Mouse (Mus musculus) liver, embryonic 13.5 days (tissue): Measurements from ENCODE around the gene Tanc1. TPM values are rescaled to one million over a fixed set of nuclear protein-coding genes. Genes with fewer than 3 reads are reported as not detected.

Source experiments
- ATAC-seq: fragments of 200-750 bp; cut with Nextera tagmentation; 2 replicates; pipeline ENCODE4 v1.8.0; 2017; ENCODE audit warnings: low read depth, mild to moderate bottlenecking, moderate number of reproducible peaks, moderate library complexity
- DNase-seq: peaks from one replicate; pipeline ENCODE4 v3.0.0; 2022
- H3K27ac ChIP-seq: fragments of 300-500 bp; sonication (generic); 2 replicates; pipeline ENCODE4 v1.5.1; 2015; ENCODE audit warnings: moderate library complexity, mild to moderate bottlenecking, inconsistent platforms
- H3K27me3 ChIP-seq: fragments of 300-500 bp; sonication (generic); 2 replicates; pipeline ENCODE4 v1.6.1; 2015; ENCODE audit warnings: mild to moderate bottlenecking, inconsistent platforms
- H3K36me3 ChIP-seq: fragments of 300-500 bp; sonication (generic); 2 replicates; pipeline ENCODE4 v1.6.1; 2015; ENCODE audit warnings: mild to moderate bottlenecking, inconsistent platforms
- H3K4me1 ChIP-seq: fragments of 300-500 bp; sonication (generic); replicated peaks from 2 replicates; pipeline ENCODE4 v1.6.1; 2015; ENCODE audit warnings: inconsistent platforms
- H3K4me2 ChIP-seq: fragments of 300-500 bp; sonication (generic); 2 replicates; pipeline ENCODE4 v1.6.1; 2015; ENCODE audit warnings: inconsistent platforms, mild to moderate bottlenecking, moderate library complexity
- H3K4me3 ChIP-seq: fragments of 300-500 bp; sonication (generic); replicated peaks from 2 replicates; pipeline ENCODE4 v1.5.1; 2015; ENCODE audit warnings: mild to moderate bottlenecking, inconsistent platforms
- H3K9ac ChIP-seq: fragments of 300-500 bp; sonication (generic); 2 replicates; pipeline ENCODE4 v1.6.1; 2015; ENCODE audit warnings: mild to moderate bottlenecking, inconsistent platforms
- H3K9me3 ChIP-seq: fragments of 300-500 bp; sonication (generic); replicated peaks from 2 replicates; pipeline ENCODE4 v1.6.1; 2016; ENCODE audit warnings: inconsistent platforms
- WGBS: fragments of 180-500 bp; shearing (Covaris S2); methylation state at CpG from one replicate; pipeline ENCODE4 v1.1.7; 2015; ENCODE audit not compliant: insufficient replicate concordance; 5-methylcytosine and 5-hydroxymethylcytosine counted together
- polyA plus RNA-seq: library from polyadenylated mRNA; unstranded; fragments of >200 nt; fragmentation: Nextera tagmentation; extraction: Ambion mirVana; gene quantifications from 2 replicates; pipeline ENCODE4 v1.2.1, GENCODE M21; 2015

Gene Tanc1
- polyA plus RNA-seq, 1 experiment from 2014 or later, result 2.4 TPM

- H3K27ac ChIP-seq, result no peak overlapping the region
- H3K36me3 ChIP-seq, result no peaks in the 10 kb centered on the region
- H3K27me3 ChIP-seq, result no peaks in the 10 kb centered on the region
- ATAC-seq, result no peak
- no peak overlapping the region for H3K4me3 ChIP-seq
- no peak overlapping the region for H3K4me2 ChIP-seq
- WGBS, result 73% methylated on average over 6 of the region's 6 CpGs
- H3K4me1 ChIP-seq, result peaks cover 9% of the 10 kb centered on the region
- H3K9ac ChIP-seq, result no peak overlapping the region
- DNase-seq, result no peak
- no peaks in the 10 kb centered on the region for H3K9me3 ChIP-seq
Measured at GRCm38 (mm10) chr2:59806038-59806437, 194.2 kb downstream of the Tanc1 start.

DNA sequence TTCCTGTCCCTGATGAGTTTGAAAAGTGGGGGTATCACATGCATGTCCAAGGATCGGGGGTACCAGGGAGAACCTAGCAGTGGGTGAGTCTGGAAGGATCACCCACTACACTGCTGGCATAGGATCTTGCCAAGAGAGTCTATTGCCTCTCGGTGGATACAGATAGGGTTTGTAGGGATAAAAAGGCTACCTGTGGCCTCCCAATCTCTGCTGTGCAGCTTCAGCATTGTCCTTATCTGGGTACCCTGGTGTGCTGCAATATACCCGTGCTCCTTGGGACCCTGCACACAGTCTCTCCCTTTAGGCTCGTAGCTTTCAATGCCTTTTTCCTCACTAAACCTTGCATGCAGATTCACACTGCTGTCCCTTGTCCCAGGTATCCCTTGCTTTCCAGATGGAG lies 196.8 kb downstream of the Tanc1 start:
- Histone ChIP-seq H3K4me3 (no peak overlapping the region), H3K36me3 (no peaks in the 10 kb centered on the region), H3K4me2 (no peak overlapping the region), H3K27ac (no peak overlapping the region), H3K27me3 (no peaks in the 10 kb centered on the region), H3K9me3 (no peaks in the 10 kb centered on the region), H3K9ac (no peak overlapping the region), H3K4me1 (0 out of 2 replicates have a peak, but pooled peaks cover 3% of the 10 kb centered on the region)
- WGBS, result 37% methylated on average over 4 of the region's 4 CpGs
- DNase-seq, result no peak
- ATAC-seq, result peak; percentile 55

- Histone ChIP-seq H3K9ac (no peak overlapping the region), H3K9me3 (no peaks in the 10 kb centered on the region), H3K27ac (no peak overlapping the region), H3K4me3 (no peak overlapping the region), H3K27me3 (no peaks in the 10 kb centered on the region), H3K4me1 (0 out of 2 replicates have a peak, but pooled peaks cover 3% of the 10 kb centered on the region), H3K36me3 (no peaks in the 10 kb centered on the region), H3K4me2 (no peak overlapping the region)
- DNase-seq (no peak), ATAC-seq (no peak)
- WGBS, result 75% methylated on average over 7 of the region's 7 CpGs
Measured at GRCm38 (mm10) chr2:59810039-59810438, 198.2 kb downstream of the Tanc1 start.

GRCm38 (mm10) chr2:59811247-59811646 lies 199.4 kb downstream of the Tanc1 start:
- Histone ChIP-seq H3K27me3 (no peaks in the 10 kb centered on the region), H3K4me3 (no peak overlapping the region), H3K4me1 (0 out of 2 replicates have a peak, but pooled peaks cover 3% of the 10 kb centered on the region), H3K36me3 (no peaks in the 10 kb centered on the region), H3K9ac (no peak overlapping the region), H3K27ac (no peak overlapping the region), H3K4me2 (no peak overlapping the region), H3K9me3 (no peaks in the 10 kb centered on the region)
- no peak for ATAC-seq
- WGBS, result 48% methylated on average over 1 of the region's 1 CpGs
- no peak for DNase-seq

GRCm38 (mm10) chr2:59812641-59813040 lies 200.8 kb downstream of the Tanc1 start:
- DNase-seq, result no peak
- no peaks in the 10 kb centered on the region for H3K9me3 ChIP-seq
- no peaks in the 10 kb centered on the region for H3K36me3 ChIP-seq
- H3K9ac ChIP-seq, result no peak overlapping the region
- no peaks in the 10 kb centered on the region for H3K27me3 ChIP-seq
- no peak overlapping the region for H3K4me3 ChIP-seq
- no peak overlapping the region for H3K4me2 ChIP-seq
- ATAC-seq, result no peak
- H3K4me1 ChIP-seq, result 0 out of 2 replicates have a peak, but pooled peaks cover 3% of the 10 kb centered on the region
- H3K27ac ChIP-seq, result no peak overlapping the region
- WGBS, result 85% methylated on average over 1 of the region's 1 CpGs

DNA sequence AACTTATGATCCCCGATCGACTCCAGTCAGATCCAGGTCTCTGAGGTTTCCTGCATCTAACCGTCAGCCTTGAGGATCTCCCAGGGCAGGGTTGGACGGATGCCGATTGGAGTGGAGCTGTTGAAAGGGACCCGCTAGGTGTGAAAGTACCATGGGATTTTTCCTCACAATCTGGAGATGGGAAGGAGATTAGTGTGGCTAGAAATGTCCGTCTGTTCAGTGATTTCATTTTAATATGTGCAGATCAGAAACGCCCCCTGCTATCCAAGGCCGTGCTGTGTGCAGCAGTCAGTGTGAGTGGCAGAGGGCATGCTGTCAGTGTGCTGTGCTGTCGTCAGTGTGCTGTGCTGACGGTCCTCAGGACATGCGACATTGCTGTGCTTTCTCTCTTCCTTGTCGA lies 201.6 kb downstream of the Tanc1 start:
- 0 out of 2 replicates have a peak, but pooled peaks cover 2% of the 10 kb centered on the region for H3K4me1 ChIP-seq
- ATAC-seq (no peak), DNase-seq (no peak)
- no peaks in the 10 kb centered on the region for H3K27me3 ChIP-seq
- no peak overlapping the region for H3K27ac ChIP-seq
- H3K4me3 ChIP-seq, result no peak overlapping the region
- H3K4me2 ChIP-seq, result no peak overlapping the region
- H3K9me3 ChIP-seq, result no peaks in the 10 kb centered on the region
- WGBS, result 76% methylated on average over 13 of the region's 13 CpGs
- no peak overlapping the region for H3K9ac ChIP-seq
- 0 out of 2 replicates have a peak, but pooled peaks cover 1% of the 10 kb centered on the region for H3K36me3 ChIP-seq

DNA sequence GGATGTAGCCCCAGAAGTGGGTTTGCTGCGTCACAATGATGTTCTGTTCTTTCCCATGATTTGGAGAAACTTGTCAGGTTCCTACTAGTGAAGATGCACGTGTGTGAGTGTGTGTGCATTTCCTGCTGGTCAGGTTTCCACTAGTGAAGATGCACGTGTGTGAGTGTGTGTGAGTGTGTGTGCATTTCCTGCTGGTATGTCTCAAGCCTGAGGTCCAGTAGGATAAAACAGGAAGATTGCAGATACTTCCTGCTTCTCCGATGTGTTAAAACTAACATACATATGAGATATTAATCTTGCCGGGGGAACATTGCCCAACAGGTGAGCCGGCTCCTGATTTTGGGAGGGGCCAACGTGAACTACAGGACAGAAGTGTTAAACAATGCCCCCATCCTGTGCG lies 203.2 kb downstream of the Tanc1 start:
- no peak overlapping the region for H3K9ac ChIP-seq
- no peaks in the 10 kb centered on the region for H3K9me3 ChIP-seq
- H3K4me3 ChIP-seq, result no peak overlapping the region
- H3K27me3 ChIP-seq, result no peaks in the 10 kb centered on the region
- WGBS, result 66% methylated on average over 8 of the region's 8 CpGs
- 0 out of 2 replicates have a peak, but pooled peaks cover 5% of the 10 kb centered on the region for H3K36me3 ChIP-seq
- H3K4me2 ChIP-seq, result no peak overlapping the region
- DNase-seq (no peak), ATAC-seq (no peak)
- H3K4me1 ChIP-seq, result no peaks in the 10 kb centered on the region
- no peak overlapping the region for H3K27ac ChIP-seq

GRCm38 (mm10) chr2:59818663-59819062 lies 206.8 kb downstream of the Tanc1 start:
- H3K9me3 ChIP-seq, result no peaks in the 10 kb centered on the region
- no peak overlapping the region for H3K9ac ChIP-seq
- 81% methylated on average over 15 of the region's 15 CpGs for WGBS
- no peaks in the 10 kb centered on the region for H3K4me1 ChIP-seq
- DNase-seq, result no peak
- H3K4me2 ChIP-seq, result no peak overlapping the region
- no peak for ATAC-seq
- H3K27ac ChIP-seq, result no peak overlapping the region
- H3K27me3 ChIP-seq, result no peaks in the 10 kb centered on the region
- H3K36me3 ChIP-seq, result 0 out of 2 replicates have a peak, but pooled peaks cover 5% of the 10 kb centered on the region
- no peak overlapping the region for H3K4me3 ChIP-seq

- no peak for ATAC-seq
- WGBS, result 74% methylated on average over 6 of the region's 6 CpGs
Measured at GRCm38 (mm10) chr2:59819415-59819814, 207.6 kb downstream of the Tanc1 start.

GRCm38 (mm10) chr2:59820088-59820487 lies 208.2 kb downstream of the Tanc1 start:
- no peaks in the 10 kb centered on the region for H3K9me3 ChIP-seq
- no peaks in the 10 kb centered on the region for H3K27me3 ChIP-seq
- H3K4me2 ChIP-seq, result no peak overlapping the region
- H3K36me3 ChIP-seq, result 0 out of 2 replicates have a peak, but pooled peaks cover 5% of the 10 kb centered on the region
- H3K9ac ChIP-seq, result no peak overlapping the region
- DNase-seq (no peak), ATAC-seq (no peak)
- H3K4me3 ChIP-seq, result no peak overlapping the region
- H3K4me1 ChIP-seq, result no peaks in the 10 kb centered on the region
- no peak overlapping the region for H3K27ac ChIP-seq
- 79% methylated on average over 15 of the region's 15 CpGs for WGBS

More at GRCm38 (mm10) chr2:59819415-59819814, 207.6 kb downstream of the Tanc1 start:
- no peaks in the 10 kb centered on the region for H3K4me1 ChIP-seq
- H3K27ac ChIP-seq, result no peak overlapping the region
- H3K9ac ChIP-seq, result no peak overlapping the region
- H3K27me3 ChIP-seq, result no peaks in the 10 kb centered on the region
- no peak for DNase-seq
- H3K9me3 ChIP-seq, result no peaks in the 10 kb centered on the region
- no peak overlapping the region for H3K4me3 ChIP-seq
- H3K4me2 ChIP-seq, result no peak overlapping the region
- 0 out of 2 replicates have a peak, but pooled peaks cover 5% of the 10 kb centered on the region for H3K36me3 ChIP-seq

- H3K36me3 ChIP-seq, result 0 out of 2 replicates have a peak, but pooled peaks cover 5% of the 10 kb centered on the region
Measured at GRCm38 (mm10) chr2:59821044-59821443, 209.2 kb downstream of the Tanc1 start.

DNA sequence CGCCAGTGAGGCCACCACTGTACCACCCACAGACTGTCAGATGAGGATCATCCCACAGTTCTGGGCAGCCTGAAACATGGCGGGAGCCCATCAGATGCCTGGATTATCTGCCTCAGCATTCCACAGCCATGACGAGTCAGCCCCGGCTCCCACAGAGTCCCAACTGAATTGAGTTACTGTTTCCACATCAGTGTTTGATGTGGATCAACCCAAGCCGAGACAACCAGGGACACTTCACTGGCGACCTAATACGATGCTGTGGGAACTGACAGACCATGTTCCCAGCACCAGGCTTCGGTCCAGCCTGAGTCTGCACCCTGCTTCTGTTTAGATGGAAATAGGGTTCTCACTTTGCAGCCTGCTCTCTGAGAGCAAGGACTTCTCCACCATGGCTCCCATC lies 212.4 kb downstream of the Tanc1 start:
- WGBS, result 64% methylated on average over 8 of the region's 8 CpGs
- 0 out of 2 replicates have a peak, but pooled peaks cover 5% of the 10 kb centered on the region for H3K4me1 ChIP-seq
- H3K27ac ChIP-seq, result no peak overlapping the region

More at GRCm38 (mm10) chr2:59821044-59821443, 209.2 kb downstream of the Tanc1 start:
- DNase-seq (no peak), ATAC-seq (no peak)
- Histone ChIP-seq H3K9ac (no peak overlapping the region), H3K4me1 (no peaks in the 10 kb centered on the region), H3K27me3 (no peaks in the 10 kb centered on the region), H3K9me3 (no peaks in the 10 kb centered on the region), H3K27ac (no peak overlapping the region), H3K4me2 (no peak overlapping the region), H3K4me3 (no peak overlapping the region)
- WGBS, result 85% methylated on average over 2 of the region's 2 CpGs

More for the DNA sequence above, 212.4 kb downstream of the Tanc1 start:
- H3K4me2 ChIP-seq, result no peak overlapping the region
- DNase-seq (no peak), ATAC-seq (no peak)
- no peaks in the 10 kb centered on the region for H3K27me3 ChIP-seq
- H3K36me3 ChIP-seq, result no peaks in the 10 kb centered on the region
- no peak overlapping the region for H3K4me3 ChIP-seq
- no peak overlapping the region for H3K9ac ChIP-seq
- H3K9me3 ChIP-seq, result no peaks in the 10 kb centered on the region
